Mouse (Mus musculus): ENCODE measurements around the gene Kcna10.

DNA sequence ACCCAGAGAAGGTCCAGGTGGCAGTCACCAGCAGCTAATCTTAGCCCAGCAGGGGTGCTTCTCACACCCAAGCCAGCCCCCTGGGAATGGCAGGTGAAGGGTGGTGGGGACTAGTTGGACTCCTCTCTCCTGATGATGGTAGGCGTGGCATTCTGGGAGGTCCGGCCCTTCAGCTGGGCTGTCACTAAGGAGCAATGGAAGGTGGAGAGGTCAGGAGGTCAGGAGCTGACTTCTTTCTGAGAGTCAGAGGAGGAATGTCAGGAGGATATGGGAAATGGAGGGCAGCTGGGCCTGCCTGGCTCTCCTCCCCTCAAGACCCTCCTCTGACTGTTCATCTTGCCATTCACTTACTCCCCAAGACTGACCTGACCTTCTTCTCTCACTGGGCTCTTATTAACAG lies 55.2 kb downstream of the Kcna10 start:
- TF ChIP-seq CTCF (IDR thresholded peaks at IDR 0.05) (no peak), EP300 (IDR thresholded peaks at IDR 0.05; ENCODE audit: insufficient read depth, low read depth, low read length) (no peak), POLR2A (IDR thresholded peaks at IDR 0.05; ENCODE audit: insufficient read depth, low read depth, low read length) (no peak)

Measured in heart, adult 2 months (tissue).